Mouse (Mus musculus) hematopoietic stem cell, adult 5-6 weeks (primary cell): ENCODE data around the gene Dirc2. TPM values are rescaled to one million over a fixed set of nuclear protein-coding genes. Genes with fewer than 3 reads are reported as not detected.

Experiments used
- ATAC-seq, 2 experiments: fragments of 125-278 bp in 1 of 2; replicated peaks in 1 of 2; 2 replicates each; pipeline ENCODE4 v1.8.0; 2016 to 2017; ENCODE audit warnings: inconsistent platforms in 2 of 2, mild to moderate bottlenecking in 2 of 2, moderate number of reproducible peaks in 2 of 2, low read depth in 1 of 2, moderate TSS enrichment in 1 of 2; ENCODE audit not compliant: low FRiP score in 2 of 2, poor library complexity in 2 of 2, severe bottlenecking in 2 of 2, insufficient read depth in 1 of 2, low TSS enrichment in 1 of 2
- total RNA-seq: library from RNA; stranded (forward); fragments of 172-1452, 232-1000 nt; gene quantifications from 2 replicates; pipeline ENCODE4 v1.2.3, GENCODE M21; 2017

The Dirc2 gene
- total RNA-seq, 1 experiment from 2014 or later, result 7.9 TPM

GRCm38 (mm10) chr16:35660222-35660621, 108.9 kb downstream of the Dirc2 start:
- no peak for ATAC-seq

DNA sequence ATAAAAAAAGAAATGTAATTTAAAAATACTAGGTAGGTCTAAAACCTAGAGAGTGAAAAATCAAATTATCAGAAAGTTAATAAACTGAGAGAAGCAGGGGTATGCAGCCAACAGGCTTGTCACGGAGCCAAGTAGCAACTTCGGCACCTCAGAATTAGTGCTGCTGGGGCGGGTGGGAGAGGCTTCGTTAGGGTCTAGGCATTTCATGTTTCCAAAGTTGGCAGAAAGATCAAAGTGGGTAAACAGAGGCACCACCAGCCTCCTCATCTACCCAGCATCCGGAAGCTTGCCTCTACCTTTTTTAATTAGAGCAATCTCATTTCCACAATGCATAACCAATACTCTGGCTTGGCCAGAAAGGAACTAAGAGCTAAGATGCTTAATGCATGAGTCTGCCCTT, 115.2 kb downstream of the Dirc2 start:
- no peak for ATAC-seq

DNA sequence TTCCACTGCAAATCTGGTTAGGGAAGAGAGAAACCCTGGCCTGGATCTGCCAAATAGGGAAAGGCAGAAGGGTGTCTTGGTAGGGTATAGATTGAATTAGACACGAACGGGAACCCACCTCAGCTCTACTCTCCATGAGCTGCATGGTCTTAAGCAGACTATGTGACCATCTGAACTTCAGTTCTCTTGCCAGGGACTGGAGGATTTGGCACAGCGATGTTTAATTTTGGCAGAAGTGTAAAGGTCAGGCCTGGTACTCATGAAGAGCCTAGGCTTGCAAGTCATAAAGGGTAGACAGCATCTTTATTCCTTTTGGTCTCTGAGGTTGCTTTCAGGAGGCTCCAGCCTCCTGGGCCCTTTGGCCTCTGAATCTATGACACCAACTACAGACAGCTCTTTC, 116.5 kb downstream of the Dirc2 start:
- ATAC-seq, result no peak

DNA sequence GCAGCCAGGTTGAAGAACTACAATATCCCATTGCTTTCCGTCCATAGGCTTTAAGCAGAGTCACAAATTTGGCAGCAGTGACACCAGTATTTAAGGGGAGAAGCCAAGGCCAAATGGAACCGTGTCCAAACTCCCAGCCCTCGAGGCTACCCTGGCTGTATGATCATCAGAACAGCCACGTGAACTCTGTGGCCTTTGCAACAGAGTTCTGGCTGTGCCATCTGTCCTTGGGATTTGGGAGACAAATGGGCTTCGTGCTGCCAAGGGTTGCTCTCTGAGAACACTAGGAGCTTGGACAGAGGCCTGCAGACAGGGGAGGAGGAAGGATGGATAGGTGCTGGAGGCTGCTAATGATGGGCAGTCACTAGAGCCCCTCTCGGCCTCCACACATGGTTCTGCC, 117.0 kb downstream of the Dirc2 start:
- ATAC-seq, result no peak

DNA sequence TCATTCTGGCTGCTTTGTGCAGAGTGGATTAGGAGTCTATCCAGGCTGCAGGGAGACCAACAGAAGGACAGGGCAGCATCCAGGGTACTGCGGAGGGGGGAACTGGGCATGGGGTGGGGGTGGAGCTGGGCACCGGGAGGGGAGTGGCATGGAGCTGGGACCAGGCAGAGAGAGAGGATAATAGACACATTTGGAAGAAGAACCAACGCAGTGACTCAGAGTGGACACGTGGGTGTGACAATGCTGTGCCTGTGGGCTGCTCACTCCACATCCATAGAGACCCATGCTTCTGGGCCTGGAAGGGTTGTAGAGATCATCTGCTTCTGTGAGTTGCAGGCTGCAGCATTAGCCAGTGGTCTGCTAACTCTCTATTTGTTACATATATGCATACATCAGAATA, 120.3 kb downstream of the Dirc2 start:
- no peak for ATAC-seq

Other genes with a start within 250 kb of the Dirc2 start
- gene Sema5b, start 228.2 kb downstream of the Dirc2 start, total RNA-seq, result not detected in 2 replicates
- gene Hspbap1, start 1.0 kb upstream of the Dirc2 start, total RNA-seq, result 2.4 TPM in 2 replicates
- gene Parp14, start 102.2 kb upstream of the Dirc2 start, total RNA-seq, result 36.6 and 38.7 TPM in 2 replicates
- 65.9 and 69.0 TPM in 2 replicates for gene Parp9, start 169.1 kb upstream of the Dirc2 start, total RNA-seq
- 63.4 and 70.0 TPM in 2 replicates for gene Dtx3l, start 169.8 kb upstream of the Dirc2 start, total RNA-seq
- 43.1 and 60.8 TPM in 2 replicates for gene Kpna1, start 209.4 kb upstream of the Dirc2 start, total RNA-seq